Mouse (Mus musculus): ENCODE results near the gene Btf3.

GRCm38 (mm10) chr13:98262636-98263457 lies 54.0 kb downstream of the Btf3 start, which contains the start of the genes Utp15 and Ankra2:
- TF ChIP-seq CTCF (IDR thresholded peaks at IDR 0.05; ENCODE audit: extremely low read depth, insufficient read length, insufficient replicate concordance, low read depth, low read length) (no peak), POLR2A (IDR thresholded peaks at IDR 0.05; ENCODE audit: low read depth, low read length) (peak; percentile 73)

All from small intestine, adult 2 months (tissue).